Mouse (Mus musculus) lung, postnatal 0 days (tissue): ENCODE measurements around the gene Mmp24.

Source experiments
- CTCF ChIP-seq: IDR thresholded peaks from 2 replicates; pipeline ENCODE4 v1.5.1; 2016; ENCODE audit warnings: antibody characterized with exemption, mild to moderate bottlenecking
- EP300 ChIP-seq: IDR thresholded peaks from 2 replicates; pipeline ENCODE4 v1.6.1; 2016; ENCODE audit warnings: antibody characterized with exemption, mild to moderate bottlenecking, control low read depth

GRCm38 (mm10) chr2:155805231-155805924 lies 30.2 kb downstream of the Mmp24 start:
- no peak for TF ChIP-seq CTCF
- TF ChIP-seq EP300: no peak
